Mouse (Mus musculus) central nervous system, embryonic 14 days (tissue): ENCODE measurements around the gene 2410131K14Rik. TPM values are rescaled to one million over a fixed set of nuclear protein-coding genes. Genes with fewer than 3 reads are reported as not detected.

ENCODE experiments used
- polyA plus RNA-seq: library from polyadenylated mRNA; depleted of rRNA; stranded (reverse); fragments of >200 nt; gene quantifications from 2 replicates; pipeline ENCODE4 v1.2.3, GENCODE M21; 2012; rRNA removed

Gene 2410131K14Rik
- polyA plus RNA-seq: 18.9 and 19.6 TPM in 2 replicates

DNA sequence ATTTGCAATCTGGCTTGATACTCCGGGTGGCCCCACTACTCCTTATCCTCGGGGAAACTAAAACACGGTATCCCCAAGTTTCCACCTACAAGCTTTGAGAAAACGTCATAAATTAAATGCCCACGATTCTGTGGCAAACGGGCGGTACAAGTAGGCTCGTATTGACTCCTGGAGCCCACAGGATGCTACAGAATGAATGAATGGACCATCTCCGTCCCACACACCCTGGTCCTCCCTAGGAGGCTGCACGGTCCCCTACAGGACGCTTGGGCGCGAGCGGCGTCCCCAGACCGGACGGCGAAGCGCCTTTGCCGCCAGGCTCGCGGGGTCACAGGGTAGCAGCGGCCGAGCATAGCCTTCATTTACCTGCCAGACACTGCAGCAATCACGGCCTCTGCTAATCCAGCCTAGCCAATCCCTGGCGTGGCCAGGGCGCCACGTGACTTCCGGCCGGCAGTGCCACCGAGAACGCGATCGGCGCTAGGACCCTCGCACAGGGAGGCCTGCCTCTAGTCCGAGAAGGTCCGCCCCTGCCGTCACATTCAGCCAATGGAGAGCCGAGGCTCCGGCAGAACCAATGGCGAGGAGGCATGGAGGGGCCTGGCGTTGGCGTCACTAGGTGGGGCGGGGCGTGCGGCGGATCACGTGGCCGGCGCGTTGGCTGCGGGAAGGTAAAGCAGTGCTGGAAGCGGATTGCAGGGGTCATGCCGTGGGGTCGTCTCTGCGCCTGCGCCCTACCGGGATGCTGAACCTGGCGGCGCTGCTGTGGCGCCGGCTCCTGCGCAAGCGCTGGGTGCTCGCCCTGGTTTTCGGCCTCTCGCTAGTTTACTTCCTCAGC, at the start of gene 2410131K14Rik, which contains the start of gene Rnft2:
TSS of gene 2410131K14Rik (plus strand) at position 622 of the 838 bp plus-strand sequence.
TSS of gene Rnft2 (minus strand) at position 511 of the 838 bp plus-strand sequence.

Other genes with a start within 250 kb of the 2410131K14Rik start
- 3.1 and 3.5 TPM in 2 replicates for gene Tesc, start 217.5 kb upstream of the 2410131K14Rik start, polyA plus RNA-seq
- 46.1 and 48.6 TPM in 2 replicates for gene Fbxw8, start 89.8 kb upstream of the 2410131K14Rik start, polyA plus RNA-seq
- gene Hrk, start 80.6 kb upstream of the 2410131K14Rik start, polyA plus RNA-seq: 3.4 and 3.8 TPM in 2 replicates
- gene Rnft2, start 111 bp upstream of the 2410131K14Rik start, polyA plus RNA-seq: 73.6 and 75.2 TPM in 2 replicates